Mouse (Mus musculus) liver, adult 2 months (tissue): ENCODE results near the gene Samt1. TPM values are rescaled to one million over a fixed set of nuclear protein-coding genes. Genes with fewer than 3 reads are reported as not detected.
"Not testable (repeated sequence)": the region's sequence is repeated elsewhere in the genome, so short reads cannot be mapped to it uniquely, and the experiment has no call there.

Experiments used
- DNase-seq: peaks from one replicate; pipeline ENCODE4 v3.0.0-alpha.2; 2011; ENCODE audit warnings: low read depth, low spot score; ENCODE audit errors: extremely low read depth
- H3K27ac ChIP-seq: fragments of 200-500 bp; replicated peaks from 2 replicates; pipeline ENCODE4 v1.5.1; 2012; ENCODE audit warnings: low read depth, mild to moderate bottlenecking, control low read depth, inconsistent platforms, low read length; ENCODE audit not compliant: insufficient read depth
- H3K27me3 ChIP-seq: fragments of 200-500 bp; 2 replicates; pipeline ENCODE4 v1.6.1; 2012; ENCODE audit warnings: mild to moderate bottlenecking, moderate library complexity, low read length, inconsistent platforms; ENCODE audit not compliant: control insufficient read depth, insufficient read depth
- H3K36me3 ChIP-seq: fragments of 200-500 bp; 2 replicates; pipeline ENCODE4 v1.6.1; 2012; ENCODE audit warnings: low read length, inconsistent platforms; ENCODE audit not compliant: control insufficient read depth, insufficient read depth
- H3K4me1 ChIP-seq: fragments of 200-500 bp; 2 replicates; pipeline ENCODE4 v1.6.1; 2011; ENCODE audit warnings: low read length; ENCODE audit not compliant: control insufficient read depth, insufficient read depth
- H3K4me3 ChIP-seq: fragments of 200-500 bp; 2 replicates; pipeline ENCODE4 v1.5.1; 2011; ENCODE audit warnings: low read depth, mild to moderate bottlenecking, control low read depth, low read length, moderate library complexity; ENCODE audit not compliant: insufficient read depth
- H3K79me2 ChIP-seq: fragments of 200-500 bp; 2 replicates; pipeline ENCODE4 v1.6.1; 2012; ENCODE audit warnings: inconsistent platforms, mild to moderate bottlenecking, low read length, moderate library complexity; ENCODE audit not compliant: control insufficient read depth, insufficient read depth
- H3K9ac ChIP-seq: fragments of 200-500 bp; 2 replicates; pipeline ENCODE4 v1.6.1; 2012; ENCODE audit warnings: low read depth, mild to moderate bottlenecking, control low read depth, inconsistent platforms, low read length
- CTCF ChIP-seq: fragments of 200-500 bp; IDR thresholded peaks from 2 replicates; pipeline ENCODE4 v1.5.1; 2011; ENCODE audit warnings: low read depth, low read length, control low read depth
- POLR2A ChIP-seq: fragments of 200-500 bp; IDR thresholded peaks from 2 replicates; pipeline ENCODE4 v1.6.1; 2011; ENCODE audit warnings: low read length, control low read depth; ENCODE audit not compliant: insufficient read depth; ENCODE audit errors: extremely low read depth
- WGBS: fragments of 180-500 bp; shearing (Covaris S2); methylation state at CpG from one replicate; pipeline ENCODE4 v1.1.7; 2018; 5-methylcytosine and 5-hydroxymethylcytosine counted together
- polyA plus RNA-seq: library from polyadenylated mRNA; depleted of rRNA; stranded (reverse); fragments of >200 nt; gene quantifications from 2 replicates; pipeline ENCODE4 v1.2.3, GENCODE M21; 2012; rRNA removed
- total RNA-seq: library from RNA; depleted of rRNA; stranded (reverse); fragments of >200 nt; gene quantifications from 2 replicates; pipeline ENCODE4 v1.2.3, GENCODE M21; 2014; rRNA removed

Gene Samt1
- total RNA-seq: not detected in 2 replicates
- not detected in 2 replicates for polyA plus RNA-seq

GRCm38 (mm10) chrX:154012540-154012939 lies at the start of gene Samt1:
TSS of gene Samt1 (minus strand) at chrX:154012640.
- H3K27ac ChIP-seq, DNase-seq, H3K4me3 ChIP-seq, H3K9ac ChIP-seq, H3K79me2 ChIP-seq, H3K4me1 ChIP-seq, H3K36me3 ChIP-seq, H3K27me3 ChIP-seq: not testable (repeated sequence)

GRCm38 (mm10) chrX:154054939-154055338 lies 42.5 kb upstream of the Samt1 start, which contains the start of gene Gm10057:
TSS of gene Gm10057 (minus strand) at chrX:154055039.
- not testable (repeated sequence) for H3K79me2 ChIP-seq, DNase-seq, H3K9ac ChIP-seq, H3K27ac ChIP-seq, H3K36me3 ChIP-seq, H3K4me3 ChIP-seq, H3K4me1 ChIP-seq, H3K27me3 ChIP-seq

GRCm38 (mm10) chrX:154033727-154034126 lies 21.3 kb upstream of the Samt1 start, which contains the start of gene 4921511M17Rik:
TSS of gene 4921511M17Rik (minus strand) at chrX:154033827.
- not testable (repeated sequence) for H3K9ac ChIP-seq

GRCm38 (mm10) chrX:153976914-153977313 lies 35.5 kb downstream of the Samt1 start:
- WGBS: no CpG with 5 or more reads among the region's 2 CpGs
- not testable (repeated sequence) for DNase-seq

More at GRCm38 (mm10) chrX:154033727-154034126, 21.3 kb upstream of the Samt1 start, which contains the start of gene 4921511M17Rik:
- H3K79me2 ChIP-seq, DNase-seq, H3K27me3 ChIP-seq, H3K27ac ChIP-seq, H3K36me3 ChIP-seq, H3K4me1 ChIP-seq, H3K4me3 ChIP-seq: not testable (repeated sequence)

GRCm38 (mm10) chrX:153976467-153976866 lies 36.0 kb downstream of the Samt1 start:
- H3K36me3 ChIP-seq, DNase-seq, H3K4me1 ChIP-seq, H3K4me3 ChIP-seq, H3K27ac ChIP-seq, H3K79me2 ChIP-seq, H3K27me3 ChIP-seq, H3K9ac ChIP-seq: not testable (repeated sequence)
- 9% methylated on average over 4 of the region's 4 CpGs for WGBS

More at GRCm38 (mm10) chrX:153976914-153977313, 35.5 kb downstream of the Samt1 start:
- H3K4me1 ChIP-seq, H3K27ac ChIP-seq, H3K4me3 ChIP-seq, H3K9ac ChIP-seq, H3K36me3 ChIP-seq, H3K27me3 ChIP-seq, H3K79me2 ChIP-seq: not testable (repeated sequence)

GRCm38 (mm10) chrX:153974450-153974849 lies 38.0 kb downstream of the Samt1 start:
- no peaks in the 10 kb centered on the region for H3K79me2 ChIP-seq
- no peak for DNase-seq
- no peak overlapping the region for H3K9ac ChIP-seq
- no peak overlapping the region for H3K4me3 ChIP-seq
- TF ChIP-seq POLR2A (no peak), CTCF (peak; percentile 44)
- H3K27me3 ChIP-seq: no peaks in the 10 kb centered on the region
- WGBS: 4% methylated on average over 2 of the region's 2 CpGs
- H3K36me3 ChIP-seq: no peaks in the 10 kb centered on the region
- H3K27ac ChIP-seq: no peak overlapping the region
- H3K4me1 ChIP-seq: no peaks in the 10 kb centered on the region

- no CpG with 5 or more reads among the region's 2 CpGs for WGBS
- H3K4me3 ChIP-seq, H3K36me3 ChIP-seq, DNase-seq, H3K9ac ChIP-seq, H3K27ac ChIP-seq, H3K4me1 ChIP-seq, H3K79me2 ChIP-seq, H3K27me3 ChIP-seq: not testable (repeated sequence)
Measured at GRCm38 (mm10) chrX:153952866-153953265, 59.6 kb downstream of the Samt1 start.

Other genes with a start within 250 kb of the Samt1 start
- gene Spin2c, start 180.4 kb downstream of the Samt1 start, total RNA-seq: 0.83 and 1.5 TPM in 2 replicates
- 0.35 and 0.55 TPM in 2 replicates for gene Spin2c, start 180.4 kb downstream of the Samt1 start, polyA plus RNA-seq
- gene 4921511M17Rik, start 21.2 kb upstream of the Samt1 start, total RNA-seq: not detected in 2 replicates
- not detected in 2 replicates for gene 4921511M17Rik, start 21.2 kb upstream of the Samt1 start, polyA plus RNA-seq
- not detected in 2 replicates for gene Gm10057, start 42.4 kb upstream of the Samt1 start, total RNA-seq
- gene Gm10057, start 42.4 kb upstream of the Samt1 start, polyA plus RNA-seq: not detected in 2 replicates
- gene Gm15140, start 108.0 kb upstream of the Samt1 start, total RNA-seq: not detected in 2 replicates
- gene Gm15140, start 108.0 kb upstream of the Samt1 start, polyA plus RNA-seq: not detected in 2 replicates